Mouse (Mus musculus): ENCODE data around the gene Ermp1.
"Not testable (repeated sequence)": the region's sequence is repeated elsewhere in the genome, so short reads cannot be mapped to it uniquely, and the experiment has no call there.

The Ermp1 gene

DNA sequence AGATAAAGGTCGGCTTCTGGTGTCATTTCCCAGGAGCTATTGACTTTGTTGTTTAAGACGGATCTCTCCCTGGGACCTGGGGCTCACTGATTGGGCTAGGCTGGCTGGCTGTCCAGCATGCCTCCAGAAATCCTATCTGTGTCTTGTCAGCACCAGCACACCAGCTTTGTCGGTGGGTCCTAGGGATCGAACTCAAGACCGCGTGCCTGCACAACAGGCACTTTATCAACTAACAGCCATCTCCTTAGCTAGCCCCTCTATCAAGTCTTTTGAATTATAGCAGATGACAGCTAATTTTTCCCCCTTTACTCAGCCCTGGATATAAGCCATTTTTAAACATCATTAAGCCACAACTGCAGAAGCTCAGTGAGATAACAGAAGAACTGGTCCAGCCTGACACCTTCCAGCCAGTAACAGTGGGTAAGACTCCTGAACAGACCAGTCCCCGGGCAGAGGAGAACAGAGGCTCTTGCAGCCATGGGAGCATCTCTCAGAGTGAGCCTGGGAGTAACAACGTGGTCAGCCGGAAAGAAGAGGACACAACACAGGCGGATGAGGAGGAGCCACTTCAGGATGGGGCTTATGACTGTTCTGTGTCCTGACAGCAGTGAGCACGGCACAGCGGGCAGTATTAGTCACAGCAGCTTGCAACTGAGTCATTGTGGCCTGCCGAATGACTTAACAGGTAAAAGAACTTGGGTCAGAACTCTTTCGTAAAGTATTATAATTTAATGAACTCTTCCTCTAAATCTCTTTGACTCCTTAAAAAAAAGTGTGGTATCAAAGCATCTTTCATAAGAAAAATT is 44.5 kb downstream of the Ermp1 start:
- DNase-seq (ENCODE audit: extremely low spot score, low spot score): no peak

DNA sequence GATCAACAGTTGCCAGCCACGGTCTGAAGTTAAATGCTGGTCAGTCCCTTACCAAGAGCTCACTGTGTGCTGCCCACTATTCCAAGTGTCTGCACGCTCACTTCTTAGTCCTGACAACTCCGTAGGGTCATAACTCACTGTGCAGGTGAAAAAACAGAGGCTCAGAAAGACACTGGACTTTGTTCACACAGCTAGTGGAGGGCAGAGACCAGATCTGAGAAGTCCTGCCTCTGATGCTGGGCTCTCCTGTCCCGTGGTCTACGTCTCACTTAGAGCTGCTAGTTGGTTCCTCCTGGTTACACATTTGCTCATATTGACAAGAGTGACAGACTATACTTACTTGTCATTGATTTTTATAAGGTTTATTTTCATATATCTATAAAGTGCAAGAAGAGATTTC is 49.2 kb downstream of the Ermp1 start:
- no peak for DNase-seq (ENCODE audit: extremely low spot score, low spot score)

DNA sequence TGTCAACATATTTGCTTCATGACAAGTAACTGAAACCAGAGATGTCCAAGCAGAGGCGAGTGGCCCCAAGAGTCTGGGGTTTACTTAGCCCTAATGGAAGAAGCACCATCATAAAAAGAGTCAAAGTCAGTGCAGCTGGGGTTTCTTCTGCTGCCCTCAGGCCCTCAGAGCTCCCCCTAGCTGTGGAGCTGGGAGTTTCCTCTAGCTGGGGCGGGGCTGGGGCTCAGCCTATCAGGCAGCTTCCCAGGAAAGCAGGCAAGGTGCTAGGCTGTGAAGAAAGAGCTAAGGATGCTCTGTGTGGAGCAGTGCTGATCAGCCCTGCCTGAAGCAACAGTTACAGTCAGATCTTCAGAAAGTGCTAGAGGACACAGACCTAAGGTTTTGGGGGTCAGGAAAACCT is 51.2 kb downstream of the Ermp1 start:
- no peak for DNase-seq (ENCODE audit: extremely low spot score, low spot score)

DNA sequence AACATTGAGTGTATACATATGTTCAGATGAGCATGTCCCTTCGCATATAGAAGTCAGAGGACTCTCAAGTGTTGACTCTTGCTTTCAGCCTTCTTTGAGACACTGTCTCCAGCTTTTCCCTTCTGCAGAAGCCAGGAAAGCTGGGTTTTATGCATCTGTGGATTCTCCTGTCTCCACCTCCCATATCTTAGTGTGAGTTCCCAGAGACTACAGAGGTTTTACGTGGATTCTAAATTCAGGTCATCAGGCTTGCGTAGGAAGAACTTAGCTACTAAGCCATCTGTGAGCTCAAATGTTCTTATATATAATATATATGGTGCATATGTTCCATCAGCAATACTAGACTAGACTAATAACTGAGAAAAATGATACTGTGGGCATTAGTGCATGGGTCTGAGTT is 51.9 kb downstream of the Ermp1 start:
- DNase-seq (ENCODE audit: extremely low spot score, low spot score): no peak

DNA sequence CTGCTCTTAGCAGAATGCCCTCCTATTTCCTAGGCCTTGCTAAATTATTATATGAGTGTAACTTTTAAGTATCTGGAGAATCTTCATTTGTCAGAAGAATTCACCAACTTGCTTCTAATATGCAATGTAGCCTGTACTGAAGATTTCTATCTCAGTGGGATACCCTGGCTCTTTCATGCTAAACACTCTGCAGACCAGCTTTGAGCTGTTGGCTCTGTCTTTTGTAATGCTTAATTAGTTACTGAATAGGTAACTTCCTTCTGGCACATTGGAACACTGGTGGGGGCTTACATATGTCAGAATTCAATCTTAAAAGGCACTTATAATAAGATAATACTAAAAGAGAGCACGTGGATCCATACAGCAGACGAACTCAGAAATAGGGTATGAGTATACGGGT is 54.4 kb downstream of the Ermp1 start:
- not testable (repeated sequence) for DNase-seq (ENCODE audit: extremely low spot score, low spot score)

DNA sequence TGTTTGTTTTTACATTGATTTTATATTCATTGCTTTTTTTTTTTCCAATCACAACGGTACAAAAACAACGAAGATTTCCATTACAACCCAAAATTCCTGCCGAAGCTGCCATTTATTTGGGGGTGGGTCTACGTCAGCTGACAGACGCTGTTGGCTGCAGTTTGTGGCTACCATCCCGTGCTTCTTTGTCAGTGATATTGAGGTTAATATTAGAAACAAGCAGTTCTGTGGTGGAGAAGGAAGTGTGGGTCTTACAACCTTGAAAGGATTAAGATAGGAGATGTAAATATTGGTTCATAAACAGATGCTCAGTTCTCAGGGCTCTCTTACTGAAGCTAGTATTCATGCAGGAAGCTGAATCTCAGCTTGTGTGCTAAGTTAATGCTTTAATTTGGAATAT is 64.5 kb downstream of the Ermp1 start:
- DNase-seq (ENCODE audit: extremely low spot score, low spot score): no peak

DNA sequence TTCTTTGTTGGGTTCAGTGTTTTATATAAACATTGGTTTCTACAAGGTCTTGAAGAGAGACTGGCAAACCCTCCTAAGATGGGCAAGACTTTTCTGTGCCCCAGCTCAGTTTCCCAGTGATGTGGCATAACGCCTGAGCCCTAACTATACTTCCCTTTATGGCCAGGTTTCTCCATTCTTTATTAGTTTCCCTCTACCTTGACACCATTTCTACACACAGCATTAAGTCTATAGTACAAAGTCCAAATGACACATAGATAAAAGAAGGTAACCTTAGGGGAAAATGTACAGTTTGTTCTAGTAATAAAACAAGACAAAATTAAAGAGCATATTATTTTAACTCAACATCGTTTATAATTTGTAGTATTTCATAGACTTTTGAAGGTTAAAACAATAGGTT is 65.8 kb downstream of the Ermp1 start:
- no peak for DNase-seq (ENCODE audit: extremely low spot score, low spot score)

DNA sequence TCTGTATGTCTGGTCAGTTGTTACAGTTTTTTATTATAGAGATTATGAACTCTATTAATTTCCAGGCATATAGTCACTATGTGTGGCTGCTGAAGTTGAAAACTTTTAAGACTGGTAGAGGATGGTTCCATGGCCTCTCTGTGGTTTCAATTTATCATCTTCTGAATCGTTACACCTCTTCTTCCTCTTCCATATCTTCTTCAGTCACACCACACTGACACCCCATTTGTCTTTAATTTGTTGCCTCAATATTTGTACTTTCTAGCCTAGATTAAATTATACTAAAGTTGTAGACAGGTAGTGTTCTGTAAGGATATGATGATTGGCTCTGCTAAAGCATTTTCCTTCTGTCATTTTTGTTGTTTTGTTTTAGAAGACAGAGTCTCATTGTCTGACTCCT is 81.7 kb downstream of the Ermp1 start:
- no peak for DNase-seq (ENCODE audit: extremely low spot score, low spot score)

DNA sequence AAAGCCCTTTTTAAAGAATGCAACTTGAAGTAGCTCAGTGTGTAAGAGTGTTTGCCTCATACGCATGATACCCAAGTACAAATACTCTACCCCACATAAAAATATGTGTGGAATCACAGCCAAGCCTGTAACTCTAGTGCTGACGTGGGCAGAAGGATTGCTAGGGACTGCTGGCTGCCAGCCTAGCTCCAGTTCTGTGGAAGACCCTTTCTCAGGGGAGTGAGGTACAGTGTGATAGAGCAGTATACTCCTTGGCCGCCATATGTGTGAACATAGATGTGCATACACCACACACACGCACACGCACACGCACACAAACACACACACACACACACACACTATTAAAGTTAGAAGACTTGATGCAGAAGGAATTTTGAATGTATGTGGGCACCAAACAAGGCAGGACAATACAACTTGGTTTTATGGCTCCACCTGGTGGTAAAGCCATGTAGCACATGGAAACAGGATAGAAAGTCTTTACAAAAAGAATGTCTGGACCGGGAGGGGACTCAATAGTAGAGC is 84.9 kb downstream of the Ermp1 start:
- DNase-seq (ENCODE audit: extremely low spot score, low spot score): peak; percentile 43

DNA sequence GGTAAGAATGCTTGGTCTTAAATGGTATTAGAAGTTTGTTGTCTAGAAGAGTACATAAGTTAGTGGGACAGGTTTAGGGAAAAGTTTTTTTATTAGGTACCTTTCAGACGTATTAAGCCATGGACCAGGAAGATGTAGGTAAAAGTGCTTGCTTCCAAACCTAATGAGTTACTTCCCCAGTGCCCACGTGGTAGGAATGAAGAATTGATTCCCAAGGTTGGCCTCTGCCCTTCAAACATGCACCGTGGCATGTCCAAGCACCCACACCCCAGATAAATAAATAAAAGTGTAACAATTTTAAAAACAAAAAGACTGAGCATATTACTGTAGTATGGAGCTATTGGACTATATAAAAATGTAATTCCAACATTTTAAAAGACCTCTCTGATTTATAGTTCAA is 85.6 kb downstream of the Ermp1 start:
- no peak for DNase-seq (ENCODE audit: extremely low spot score, low spot score)

DNA sequence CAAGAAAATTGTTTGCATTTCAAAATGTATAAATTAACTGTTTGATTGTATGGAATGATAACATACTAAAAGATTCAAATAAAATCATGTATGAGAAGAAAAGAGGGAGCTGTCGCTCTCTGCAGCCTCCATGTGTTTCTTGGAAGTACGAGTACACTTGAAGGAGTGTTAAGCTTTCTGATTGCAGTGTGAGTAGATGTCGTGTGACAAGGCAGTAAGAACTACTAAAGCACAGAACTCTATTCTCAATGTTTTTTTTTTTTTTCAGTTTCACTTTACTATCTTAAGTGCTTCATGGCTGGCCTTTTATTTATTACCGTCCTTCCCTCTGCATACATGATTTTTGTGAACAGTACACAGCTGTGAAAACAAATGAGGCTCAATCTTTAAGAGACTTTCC is 86.0 kb downstream of the Ermp1 start:
- DNase-seq (ENCODE audit: extremely low spot score, low spot score): no peak
